Mouse (Mus musculus) limb, embryonic 12.5 days (tissue): Measurements from ENCODE around the gene Trim3. TPM values are rescaled to one million over a fixed set of nuclear protein-coding genes. Genes with fewer than 3 reads are reported as not detected.

Experiments
- ATAC-seq: fragments of 200-750 bp; cut with Nextera tagmentation; 2 replicates; pipeline ENCODE4 v1.8.0; 2017; ENCODE audit warnings: low read depth, moderate TSS enrichment; ENCODE audit not compliant: insufficient number of reproducible peaks, insufficient read depth, low FRiP score, low TSS enrichment
- H3K27ac ChIP-seq: fragments of 300-500 bp; sonication (generic); 2 replicates; pipeline ENCODE4 v1.5.1; 2016; ENCODE audit warnings: mild to moderate bottlenecking, moderate library complexity
- H3K27me3 ChIP-seq: fragments of 300-500 bp; sonication (generic); 2 replicates; pipeline ENCODE4 v1.6.1; 2016; ENCODE audit warnings: mild to moderate bottlenecking, moderate library complexity
- H3K36me3 ChIP-seq: fragments of 300-500 bp; sonication (generic); 2 replicates; pipeline ENCODE4 v1.6.1; 2016; ENCODE audit warnings: mild to moderate bottlenecking, moderate library complexity
- H3K4me1 ChIP-seq: fragments of 300-500 bp; sonication (generic); replicated peaks from 2 replicates; pipeline ENCODE4 v1.6.1; 2016
- H3K4me2 ChIP-seq: fragments of 300-500 bp; sonication (generic); 2 replicates; pipeline ENCODE4 v1.6.1; 2016; ENCODE audit warnings: mild to moderate bottlenecking, moderate library complexity
- H3K4me3 ChIP-seq: fragments of 300-500 bp; sonication (generic); replicated peaks from 2 replicates; pipeline ENCODE4 v1.5.1; 2016; ENCODE audit warnings: mild to moderate bottlenecking
- H3K9ac ChIP-seq: fragments of 300-500 bp; sonication (generic); replicated peaks from 2 replicates; pipeline ENCODE4 v1.6.1; 2016; ENCODE audit warnings: mild to moderate bottlenecking, moderate library complexity
- H3K9me3 ChIP-seq: fragments of 300-500 bp; sonication (generic); 2 replicates; pipeline ENCODE4 v1.6.1; 2016; ENCODE audit warnings: mild to moderate bottlenecking, moderate library complexity
- WGBS: fragments of 180-500 bp; shearing (Covaris S2); methylation state at CpG from one replicate; pipeline ENCODE4 v1.1.7; 2016; 5-methylcytosine and 5-hydroxymethylcytosine counted together
- polyA plus RNA-seq: library from polyadenylated mRNA; unstranded; fragments of >200 nt; fragmentation: Nextera tagmentation; extraction: Ambion mirVana; gene quantifications from 2 replicates; pipeline ENCODE4 v1.2.1, GENCODE M21; 2016

Trim3 gene
- polyA plus RNA-seq, 1 experiment from 2014 or later, result 34.4 TPM

DNA sequence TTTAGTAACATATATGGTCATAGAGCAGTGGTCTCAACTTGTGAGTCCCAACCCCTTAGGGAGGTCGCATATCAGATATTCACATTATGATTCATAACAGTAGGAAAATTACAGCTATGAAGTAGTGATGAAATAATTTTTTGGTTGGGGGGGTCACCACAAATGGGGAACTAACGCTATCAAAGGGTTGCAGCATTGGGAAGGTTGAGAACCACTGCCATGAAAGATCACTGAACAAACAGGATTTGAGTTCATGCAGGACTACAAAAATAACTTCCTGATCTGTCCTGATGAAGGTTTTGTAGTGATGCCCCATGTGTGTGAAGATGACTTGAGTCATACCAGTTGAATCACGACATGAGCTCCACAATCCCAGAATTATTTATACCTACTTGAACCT lies 24.9 kb downstream of the Trim3 start:
- Histone ChIP-seq H3K9me3 (0 out of 2 replicates have a peak, but pooled peaks cover 3% of the 10 kb centered on the region), H3K4me3 (no peak overlapping the region), H3K9ac (no peak overlapping the region), H3K27ac (no peak overlapping the region), H3K4me1 (no peaks in the 10 kb centered on the region), H3K4me2 (no peak overlapping the region), H3K36me3 (peaks cover 40% of the 10 kb centered on the region), H3K27me3 (no peaks in the 10 kb centered on the region)
- WGBS, result 91% methylated on average over 3 of the region's 3 CpGs
- no peak for ATAC-seq

DNA sequence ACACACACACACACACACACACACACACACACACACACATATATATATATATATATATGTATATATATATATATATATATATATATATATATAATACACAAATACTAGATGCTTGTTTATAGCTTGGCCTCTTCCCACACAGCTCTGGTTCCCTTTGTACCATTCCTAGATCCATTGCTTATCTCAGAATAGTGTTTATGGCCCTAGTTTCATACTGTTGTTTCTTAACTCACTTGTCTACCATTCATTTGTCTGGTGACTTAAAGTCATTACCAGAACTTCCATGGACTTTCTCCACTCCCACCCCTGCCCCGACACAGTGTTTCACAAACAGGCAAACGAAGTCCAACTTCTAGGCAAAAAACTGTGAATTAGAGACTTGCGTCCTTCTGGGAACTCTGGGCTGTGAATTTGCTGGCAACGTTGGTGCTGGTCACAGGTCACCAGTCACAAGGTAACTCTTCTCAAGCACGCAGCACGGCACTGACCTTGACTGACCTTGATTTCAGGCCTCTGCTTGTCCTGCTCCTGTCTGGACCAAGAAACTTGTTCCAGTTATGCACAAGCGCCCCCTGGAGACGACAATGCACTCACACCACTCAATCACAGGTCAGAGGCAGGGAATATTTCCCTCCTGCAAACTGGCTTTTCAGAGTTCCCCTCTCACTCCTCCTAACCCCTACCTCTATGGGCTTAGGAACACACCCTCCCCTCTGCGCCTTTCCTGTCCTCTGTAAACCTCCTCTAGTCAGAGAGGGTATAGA lies 30.3 kb downstream of the Trim3 start:
- Histone ChIP-seq H3K9ac (no peak overlapping the region), H3K4me1 (no peaks in the 10 kb centered on the region), H3K4me3 (no peak overlapping the region), H3K27ac (no peak overlapping the region), H3K36me3 (no peaks in the 10 kb centered on the region), H3K27me3 (no peaks in the 10 kb centered on the region), H3K4me2 (no peak overlapping the region), H3K9me3 (0 out of 2 replicates have a peak, but pooled peaks cover 3% of the 10 kb centered on the region)
- 35% methylated on average over 9 of the region's 9 CpGs for WGBS
- no peak; the same call in 1 of the 2 replicates for ATAC-seq

DNA sequence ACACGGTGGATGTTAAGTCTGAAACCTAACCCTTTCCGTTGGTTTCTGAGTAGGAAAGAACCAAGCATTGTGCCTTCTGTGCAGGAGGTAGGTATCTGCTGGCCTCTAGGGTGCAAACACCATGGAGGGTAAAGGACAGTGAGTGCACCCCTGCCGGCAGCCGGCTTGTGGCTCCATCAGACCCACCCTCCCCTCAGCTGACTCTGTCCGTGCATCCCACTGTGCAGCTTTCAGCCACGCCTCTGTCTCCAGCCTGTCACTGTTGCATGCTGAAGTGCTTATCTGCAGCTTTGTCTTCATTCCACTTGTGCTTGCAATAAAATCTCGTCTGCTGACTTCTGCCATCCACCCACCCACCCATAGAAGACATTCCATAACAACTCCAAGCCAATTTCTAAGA lies 43.3 kb downstream of the Trim3 start:
- no peak overlapping the region for H3K4me2 ChIP-seq
- no peak for ATAC-seq
- no peaks in the 10 kb centered on the region for H3K9me3 ChIP-seq
- 44% methylated on average over 7 of the region's 7 CpGs for WGBS
- no peaks in the 10 kb centered on the region for H3K36me3 ChIP-seq
- H3K27me3 ChIP-seq, result no peaks in the 10 kb centered on the region
- no peak overlapping the region for H3K27ac ChIP-seq
- H3K9ac ChIP-seq, result no peak overlapping the region
- no peaks in the 10 kb centered on the region for H3K4me1 ChIP-seq
- H3K4me3 ChIP-seq, result no peak overlapping the region

DNA sequence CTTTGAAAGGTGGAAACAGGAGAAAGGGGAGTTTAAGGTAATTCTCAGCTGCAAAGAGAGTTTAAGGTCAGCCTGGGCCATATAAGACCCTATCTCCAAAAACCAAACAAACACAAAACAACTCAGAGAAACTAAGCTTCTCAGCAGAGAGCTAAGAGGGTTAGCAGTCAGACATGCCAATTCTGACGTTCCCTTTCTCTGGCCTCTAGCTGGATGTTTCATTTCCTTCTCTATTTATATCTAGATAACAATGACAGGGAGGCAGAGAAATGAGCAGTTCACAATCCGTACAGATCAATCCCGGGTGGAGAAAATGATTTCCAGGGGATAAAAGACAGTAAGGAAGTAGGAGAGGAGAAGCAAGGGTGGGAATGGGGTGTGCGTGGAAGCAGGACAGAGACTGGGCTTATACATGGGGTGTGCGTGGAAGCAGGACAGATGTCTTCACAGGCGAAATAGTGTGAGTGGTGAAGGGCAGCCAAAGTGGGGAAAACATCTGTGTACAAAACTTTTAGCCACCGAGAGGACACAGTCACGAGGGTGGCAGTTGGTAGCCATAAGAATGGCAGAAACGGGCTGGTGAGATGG lies 45.0 kb downstream of the Trim3 start:
- no peaks in the 10 kb centered on the region for H3K4me1 ChIP-seq
- no peaks in the 10 kb centered on the region for H3K36me3 ChIP-seq
- H3K9ac ChIP-seq, result no peak overlapping the region
- ATAC-seq, result no peak
- no peaks in the 10 kb centered on the region for H3K27me3 ChIP-seq
- no peak overlapping the region for H3K27ac ChIP-seq
- H3K9me3 ChIP-seq, result no peaks in the 10 kb centered on the region
- WGBS, result 78% methylated on average over 9 of the region's 9 CpGs
- H3K4me2 ChIP-seq, result no peak overlapping the region
- H3K4me3 ChIP-seq, result no peak overlapping the region

DNA sequence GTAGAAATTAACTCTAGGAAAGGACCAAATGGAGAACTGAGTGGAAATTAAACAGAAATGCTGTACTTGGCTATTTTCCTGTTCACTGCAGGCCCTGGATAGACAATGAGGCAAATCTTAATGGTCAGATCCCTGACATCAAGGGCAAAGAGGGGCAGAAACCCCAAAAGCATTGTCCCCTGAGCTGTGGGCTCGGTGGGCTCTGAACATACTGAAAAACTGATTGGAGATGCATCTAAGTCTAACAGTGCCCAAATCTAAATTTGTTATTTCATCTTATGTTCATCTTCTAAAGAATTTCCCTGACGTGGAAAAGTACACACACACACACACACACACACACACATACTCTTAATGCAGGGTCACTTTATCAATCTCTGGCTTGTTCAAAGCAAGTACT lies 51.4 kb downstream of the Trim3 start:
- Histone ChIP-seq H3K4me2 (peak overlapping the region; percentile 76), H3K9ac (peak overlapping the region; percentile 78; the same call in 1 of the 2 replicates), H3K4me3 (peak overlapping the region; percentile 66), H3K27ac (no peak overlapping the region), H3K27me3 (no peaks in the 10 kb centered on the region), H3K36me3 (no peaks in the 10 kb centered on the region), H3K4me1 (peaks cover 21% of the 10 kb centered on the region), H3K9me3 (no peaks in the 10 kb centered on the region)
- 70% methylated on average over 2 of the region's 2 CpGs for WGBS
- no peak for ATAC-seq

DNA sequence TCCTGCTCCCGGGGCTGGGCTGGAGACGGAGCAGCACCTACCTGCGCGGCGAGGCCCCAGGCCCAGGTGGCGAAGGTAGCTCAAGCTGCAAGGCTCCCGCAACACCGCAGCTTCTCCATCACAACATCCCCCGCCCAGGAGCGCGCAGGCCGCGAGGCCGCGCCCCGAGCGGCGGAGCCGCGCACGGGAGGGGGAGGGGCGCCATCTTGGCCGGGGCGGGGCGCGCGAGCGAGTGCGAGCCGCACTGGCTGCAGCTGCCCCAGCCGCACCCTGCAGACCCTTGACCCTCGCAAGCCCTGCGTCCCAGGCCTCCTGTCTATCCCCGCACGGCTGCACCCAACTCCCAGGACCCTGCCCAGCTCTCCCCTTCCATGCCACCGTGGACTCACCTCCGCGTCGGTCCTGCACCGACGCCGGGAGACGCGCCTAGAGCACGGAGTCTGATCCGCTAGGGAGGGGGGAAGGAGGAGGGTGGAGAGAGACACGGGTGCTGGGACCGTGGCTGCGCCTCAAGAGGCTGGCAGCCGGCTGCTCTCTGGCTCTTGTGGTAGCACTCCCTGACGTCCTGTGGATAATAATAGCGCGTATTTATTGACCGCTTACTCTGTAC lies 52.2 kb downstream of the Trim3 start, which contains the start of gene Apbb1:
Apbb1 (minus strand) TSS at position 560 of the 610 bp plus-strand sequence.
- peak within 1 kb of the TSS; percentile 78 for H3K9ac ChIP-seq
- H3K27me3 ChIP-seq, result no peaks in the 10 kb centered on the region
- H3K27ac ChIP-seq, result peak within 1 kb of the TSS; percentile 73
- H3K4me1 ChIP-seq, result peaks cover 21% of the 10 kb centered on the region
- peak within 1 kb of the TSS; percentile 76 for H3K4me2 ChIP-seq
- peak within 1 kb of the TSS; percentile 66 for H3K4me3 ChIP-seq
- H3K36me3 ChIP-seq, result no peaks in the 10 kb centered on the region
- under 1% methylated on average over 41 of the region's 54 CpGs for WGBS
- ATAC-seq, result peak; percentile 88
- H3K9me3 ChIP-seq, result no peaks in the 10 kb centered on the region

DNA sequence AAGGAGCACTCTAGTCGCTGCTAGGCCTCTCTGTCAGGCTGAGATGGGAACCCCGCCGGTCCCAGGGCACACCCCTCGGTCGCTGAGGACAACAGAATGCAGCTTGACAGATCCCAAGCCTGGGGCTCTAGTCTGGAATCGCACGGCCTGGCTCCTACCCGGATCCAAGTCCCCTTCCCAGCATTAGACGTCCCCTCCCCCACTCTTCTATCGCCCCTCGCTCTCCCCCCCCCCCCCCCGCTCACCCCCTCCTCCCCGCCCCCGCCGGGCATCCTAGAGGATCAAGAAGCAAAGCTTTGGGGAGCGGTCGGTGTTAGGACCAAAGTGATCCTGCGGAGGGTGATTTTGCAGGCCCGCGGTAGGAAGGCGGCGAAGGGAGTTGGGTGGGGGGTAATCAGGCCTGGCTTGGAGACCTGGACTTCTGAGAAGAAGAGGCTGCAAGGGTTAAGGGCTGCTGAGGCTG lies 52.7 kb downstream of the Trim3 start:
- no peaks in the 10 kb centered on the region for H3K27me3 ChIP-seq
- H3K9me3 ChIP-seq, result no peaks in the 10 kb centered on the region
- peaks cover 21% of the 10 kb centered on the region for H3K4me1 ChIP-seq
- no peaks in the 10 kb centered on the region for H3K36me3 ChIP-seq
- peak overlapping the region; percentile 66 for H3K4me3 ChIP-seq
- H3K4me2 ChIP-seq, result peak overlapping the region; percentile 76
- ATAC-seq, result peak; percentile 57
- 3% methylated on average over 15 of the region's 22 CpGs for WGBS
- peak overlapping the region; percentile 78 for H3K9ac ChIP-seq
- H3K27ac ChIP-seq, result peak overlapping the region; percentile 73

DNA sequence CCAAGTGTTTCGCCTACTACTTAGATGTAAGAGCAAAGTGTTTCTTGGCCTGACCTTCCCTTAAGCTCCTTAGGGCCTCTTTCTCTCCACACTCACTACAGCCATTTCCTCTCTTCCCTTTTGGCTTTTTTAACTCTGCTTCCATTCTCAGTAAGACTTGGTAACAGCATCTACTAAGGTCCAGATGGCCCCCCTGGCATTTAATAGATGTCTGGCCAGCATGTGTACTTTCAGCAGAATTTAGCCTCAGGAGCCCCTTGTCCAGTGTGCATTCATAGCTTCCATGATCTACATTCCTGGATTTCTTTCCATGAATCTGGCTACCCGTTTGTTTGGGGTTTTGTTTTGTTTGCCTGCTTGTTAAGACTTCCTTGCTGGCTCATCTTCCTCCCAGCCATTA lies 54.9 kb downstream of the Trim3 start:
- WGBS, result 74% methylated on average over 2 of the region's 2 CpGs
- no peak overlapping the region for H3K9ac ChIP-seq
- no peak overlapping the region for H3K4me3 ChIP-seq
- peaks cover 21% of the 10 kb centered on the region for H3K4me1 ChIP-seq
- no peak overlapping the region for H3K4me2 ChIP-seq
- no peaks in the 10 kb centered on the region for H3K9me3 ChIP-seq
- H3K27me3 ChIP-seq, result no peaks in the 10 kb centered on the region
- no peak overlapping the region for H3K27ac ChIP-seq
- peaks cover 15% of the 10 kb centered on the region for H3K36me3 ChIP-seq
- ATAC-seq, result no peak

DNA sequence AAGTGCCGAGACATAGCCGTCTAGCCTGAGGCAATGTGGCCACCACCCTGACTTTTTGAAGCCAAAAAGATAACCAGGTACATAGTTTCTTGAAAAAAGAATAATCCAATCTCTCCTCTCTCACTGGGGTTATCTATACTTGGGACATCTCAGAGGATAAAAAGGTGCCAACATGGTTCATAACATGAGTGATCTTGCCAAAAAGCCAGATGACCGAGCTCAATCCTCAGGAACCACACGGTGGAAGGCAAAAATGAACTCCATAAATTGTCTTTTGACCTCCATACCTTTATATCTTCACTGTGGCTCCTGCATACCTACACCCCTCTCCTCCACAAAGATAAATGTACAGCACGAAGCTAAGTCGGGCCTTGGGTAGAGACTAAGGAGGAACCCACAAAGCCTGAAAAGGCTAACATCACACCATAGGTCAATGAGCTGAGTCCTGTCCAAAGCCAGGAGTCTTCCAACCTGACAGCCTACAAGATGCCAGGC lies 55.9 kb downstream of the Trim3 start:
- no peak overlapping the region for H3K9ac ChIP-seq
- H3K36me3 ChIP-seq, result peaks cover 26% of the 10 kb centered on the region
- ATAC-seq, result no peak

DNA sequence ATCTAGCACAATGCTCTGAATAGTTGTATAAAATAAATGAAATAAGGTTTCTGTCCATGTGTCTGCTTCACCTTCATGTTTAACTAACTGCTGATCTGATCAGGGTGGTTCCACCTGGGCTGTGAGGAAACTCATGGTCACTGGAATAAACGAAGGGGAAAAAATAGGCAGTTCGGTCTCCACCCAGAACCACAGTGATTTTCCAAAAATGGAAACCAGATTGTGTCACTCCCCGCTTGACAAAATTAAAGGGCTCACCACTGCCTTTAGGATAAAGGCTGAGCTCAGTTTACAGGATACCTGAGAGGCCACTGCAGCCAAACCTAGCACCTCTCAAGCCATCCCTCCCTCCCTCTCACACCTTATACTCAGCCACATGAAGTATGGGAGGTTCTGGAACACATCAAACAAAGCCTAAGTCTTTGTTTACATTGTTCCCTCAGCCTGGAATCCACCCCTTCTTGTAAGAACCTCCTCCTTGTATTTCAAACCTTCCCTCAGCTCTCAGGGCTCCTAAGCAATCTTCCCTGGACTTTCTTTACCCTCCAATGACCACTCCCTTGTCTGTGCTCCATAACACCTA lies 57.1 kb downstream of the Trim3 start:
- Histone ChIP-seq H3K9ac (no peak overlapping the region), H3K27ac (no peak overlapping the region), H3K4me1 (peaks cover 21% of the 10 kb centered on the region), H3K4me2 (no peak overlapping the region), H3K4me3 (no peak overlapping the region), H3K9me3 (no peaks in the 10 kb centered on the region), H3K36me3 (peaks cover 31% of the 10 kb centered on the region), H3K27me3 (no peaks in the 10 kb centered on the region)
- WGBS, result 41% methylated on average over 3 of the region's 3 CpGs
- ATAC-seq, result no peak

More for the DNA sequence above, 55.9 kb downstream of the Trim3 start:
- no peaks in the 10 kb centered on the region for H3K27me3 ChIP-seq
- H3K4me1 ChIP-seq, result peaks cover 21% of the 10 kb centered on the region
- H3K4me3 ChIP-seq, result no peak overlapping the region
- no peak overlapping the region for H3K4me2 ChIP-seq
- H3K9me3 ChIP-seq, result no peaks in the 10 kb centered on the region
- no peak overlapping the region for H3K27ac ChIP-seq
- 88% methylated on average over 6 of the region's 6 CpGs for WGBS

DNA sequence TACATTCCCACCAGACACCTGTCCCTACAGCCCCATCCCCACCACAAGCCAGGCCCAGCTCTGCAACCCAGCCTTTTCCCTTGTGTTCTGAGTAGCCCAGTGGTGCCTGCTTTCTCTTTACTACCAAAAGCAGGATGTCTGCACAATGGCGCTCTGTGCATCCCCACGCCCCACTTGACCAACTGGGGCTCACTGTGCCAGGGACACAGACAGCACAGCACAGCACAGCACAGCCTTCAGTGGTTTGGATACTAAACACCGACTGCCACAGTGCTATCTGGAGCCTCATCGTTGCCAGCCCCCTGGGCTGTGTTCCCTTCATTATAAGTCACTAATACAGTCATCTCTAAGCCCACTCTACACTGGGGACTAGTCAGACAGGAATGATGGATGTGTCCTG lies 58.8 kb downstream of the Trim3 start:
- H3K36me3 ChIP-seq, result peaks cover 31% of the 10 kb centered on the region
- H3K27me3 ChIP-seq, result no peaks in the 10 kb centered on the region
- H3K9ac ChIP-seq, result no peak overlapping the region
- no peaks in the 10 kb centered on the region for H3K9me3 ChIP-seq
- no peak overlapping the region for H3K27ac ChIP-seq
- H3K4me2 ChIP-seq, result no peak overlapping the region
- peaks cover 26% of the 10 kb centered on the region for H3K4me1 ChIP-seq
- WGBS, result 87% methylated on average over 4 of the region's 4 CpGs
- no peak overlapping the region for H3K4me3 ChIP-seq
- ATAC-seq, result no peak
